Mouse (Mus musculus) limb, embryonic 12.5 days (tissue): ENCODE results near the gene Mylk4. TPM values are rescaled to one million over a fixed set of nuclear protein-coding genes. Genes with fewer than 3 reads are reported as not detected.

Experiments used
- ATAC-seq: fragments of 200-750 bp; cut with Nextera tagmentation; 2 replicates; pipeline ENCODE4 v1.8.0; 2017; ENCODE audit warnings: low read depth, moderate TSS enrichment; ENCODE audit not compliant: insufficient number of reproducible peaks, insufficient read depth, low FRiP score, low TSS enrichment
- H3K27ac ChIP-seq: fragments of 300-500 bp; sonication (generic); 2 replicates; pipeline ENCODE4 v1.5.1; 2016; ENCODE audit warnings: mild to moderate bottlenecking, moderate library complexity
- H3K27me3 ChIP-seq: fragments of 300-500 bp; sonication (generic); 2 replicates; pipeline ENCODE4 v1.6.1; 2016; ENCODE audit warnings: mild to moderate bottlenecking, moderate library complexity
- H3K36me3 ChIP-seq: fragments of 300-500 bp; sonication (generic); 2 replicates; pipeline ENCODE4 v1.6.1; 2016; ENCODE audit warnings: mild to moderate bottlenecking, moderate library complexity
- H3K4me1 ChIP-seq: fragments of 300-500 bp; sonication (generic); replicated peaks from 2 replicates; pipeline ENCODE4 v1.6.1; 2016
- H3K4me2 ChIP-seq: fragments of 300-500 bp; sonication (generic); 2 replicates; pipeline ENCODE4 v1.6.1; 2016; ENCODE audit warnings: mild to moderate bottlenecking, moderate library complexity
- H3K4me3 ChIP-seq: fragments of 300-500 bp; sonication (generic); replicated peaks from 2 replicates; pipeline ENCODE4 v1.5.1; 2016; ENCODE audit warnings: mild to moderate bottlenecking
- H3K9ac ChIP-seq: fragments of 300-500 bp; sonication (generic); replicated peaks from 2 replicates; pipeline ENCODE4 v1.6.1; 2016; ENCODE audit warnings: mild to moderate bottlenecking, moderate library complexity
- H3K9me3 ChIP-seq: fragments of 300-500 bp; sonication (generic); 2 replicates; pipeline ENCODE4 v1.6.1; 2016; ENCODE audit warnings: mild to moderate bottlenecking, moderate library complexity
- WGBS: fragments of 180-500 bp; shearing (Covaris S2); methylation state at CpG from one replicate; pipeline ENCODE4 v1.1.7; 2016; 5-methylcytosine and 5-hydroxymethylcytosine counted together
- polyA plus RNA-seq: library from polyadenylated mRNA; unstranded; fragments of >200 nt; fragmentation: Nextera tagmentation; extraction: Ambion mirVana; gene quantifications from 2 replicates; pipeline ENCODE4 v1.2.1, GENCODE M21; 2016

Mylk4 gene
- polyA plus RNA-seq, 1 experiment from 2014 or later, result 3.0 TPM

DNA sequence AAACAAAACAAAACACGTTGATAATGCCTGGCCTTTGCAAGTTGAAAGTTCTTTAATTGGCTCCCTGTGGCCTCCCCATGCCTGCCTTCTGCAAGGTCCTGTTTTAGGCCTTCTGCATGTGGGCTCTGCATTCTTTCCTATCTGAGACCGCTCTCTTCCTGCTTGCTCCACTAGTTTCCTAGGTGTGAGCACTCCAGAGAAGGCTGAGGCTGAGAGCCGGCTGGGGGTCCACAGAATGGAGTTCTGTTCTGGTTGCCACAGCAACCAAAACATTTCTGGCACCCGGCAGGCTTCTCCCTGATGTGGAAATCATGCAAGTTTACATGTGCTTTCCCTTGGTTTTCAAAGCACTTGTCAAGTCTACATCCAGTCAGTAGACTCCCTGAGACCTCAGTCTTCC lies 24.7 kb downstream of the Mylk4 start:
- H3K9me3 ChIP-seq, result no peaks in the 10 kb centered on the region
- H3K36me3 ChIP-seq, result no peaks in the 10 kb centered on the region
- peak; percentile 75; the same call in 1 of the 2 replicates for ATAC-seq
- 15% methylated on average over 4 of the region's 4 CpGs for WGBS
- peaks cover 18% of the 10 kb centered on the region; the same call in 1 of the 2 replicates for H3K4me1 ChIP-seq
- peak overlapping the region; percentile 1; the same call in 1 of the 2 replicates for H3K27ac ChIP-seq
- H3K9ac ChIP-seq, result no peak overlapping the region
- H3K4me2 ChIP-seq, result no peak overlapping the region
- H3K4me3 ChIP-seq, result no peak overlapping the region
- peaks cover 14% of the 10 kb centered on the region for H3K27me3 ChIP-seq

DNA sequence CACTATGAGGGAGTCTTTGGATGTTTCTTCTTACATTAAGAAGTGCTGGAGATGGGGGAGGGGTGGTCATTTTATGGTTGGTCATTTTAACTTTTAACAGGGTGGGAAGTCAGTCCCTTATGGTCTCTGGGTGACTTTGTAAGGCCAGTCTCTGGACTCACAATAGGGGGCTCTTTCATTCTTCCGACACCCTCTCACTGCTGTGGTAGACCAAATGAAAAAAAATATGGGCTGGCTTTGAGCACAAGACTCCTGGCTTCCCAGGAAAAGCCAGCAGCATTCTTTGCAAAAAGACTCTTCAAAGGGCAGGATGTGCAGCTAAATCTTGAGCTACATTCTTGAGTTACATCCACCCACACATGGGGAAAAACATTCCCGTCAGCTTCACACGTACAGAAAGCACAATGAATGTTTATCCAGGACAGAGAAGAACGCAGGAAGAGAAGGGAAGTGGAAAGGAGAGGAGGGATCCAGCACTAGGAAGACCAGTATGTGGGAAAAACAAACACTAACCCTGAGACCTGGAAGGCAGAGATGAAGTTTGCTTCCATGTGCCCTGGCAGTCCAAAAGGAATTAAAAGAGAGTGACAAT lies 31.6 kb downstream of the Mylk4 start:
- 25% methylated on average over 4 of the region's 4 CpGs for WGBS
- Histone ChIP-seq H3K27ac (0 out of 2 replicates have a peak overlapping the region, but pooled peaks have one; percentile 31), H3K36me3 (no peaks in the 10 kb centered on the region), H3K4me2 (no peak overlapping the region), H3K4me3 (no peak overlapping the region), H3K9me3 (no peaks in the 10 kb centered on the region), H3K27me3 (peaks cover 16% of the 10 kb centered on the region), H3K9ac (no peak overlapping the region), H3K4me1 (peaks cover 17% of the 10 kb centered on the region)
- ATAC-seq, result no peak

DNA sequence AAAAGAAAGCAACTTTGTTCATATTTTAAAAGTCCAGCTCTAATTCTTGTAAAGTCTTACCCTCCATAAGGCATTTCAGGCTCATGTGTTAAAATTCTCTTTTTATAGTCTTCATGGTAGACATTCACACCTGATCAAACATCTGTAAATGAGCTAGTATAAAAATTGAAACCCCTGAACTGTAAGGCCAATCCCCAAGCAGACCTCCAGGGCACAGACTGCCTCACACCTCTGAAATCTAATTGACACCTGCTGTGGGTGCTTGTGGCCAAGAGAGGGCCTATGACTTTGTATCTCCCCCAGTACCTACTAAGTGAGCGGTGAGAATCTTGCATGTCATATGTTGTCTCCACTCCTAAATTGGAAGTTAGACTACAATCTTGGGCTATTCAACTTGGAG lies 33.2 kb downstream of the Mylk4 start:
- Histone ChIP-seq H3K9ac (no peak overlapping the region), H3K27me3 (peaks cover 15% of the 10 kb centered on the region), H3K4me2 (no peak overlapping the region), H3K27ac (no peak overlapping the region), H3K4me3 (no peak overlapping the region), H3K4me1 (peaks cover 16% of the 10 kb centered on the region), H3K9me3 (no peaks in the 10 kb centered on the region), H3K36me3 (no peaks in the 10 kb centered on the region)
- 59% methylated on average over 1 of the region's 1 CpGs for WGBS
- ATAC-seq, result no peak

DNA sequence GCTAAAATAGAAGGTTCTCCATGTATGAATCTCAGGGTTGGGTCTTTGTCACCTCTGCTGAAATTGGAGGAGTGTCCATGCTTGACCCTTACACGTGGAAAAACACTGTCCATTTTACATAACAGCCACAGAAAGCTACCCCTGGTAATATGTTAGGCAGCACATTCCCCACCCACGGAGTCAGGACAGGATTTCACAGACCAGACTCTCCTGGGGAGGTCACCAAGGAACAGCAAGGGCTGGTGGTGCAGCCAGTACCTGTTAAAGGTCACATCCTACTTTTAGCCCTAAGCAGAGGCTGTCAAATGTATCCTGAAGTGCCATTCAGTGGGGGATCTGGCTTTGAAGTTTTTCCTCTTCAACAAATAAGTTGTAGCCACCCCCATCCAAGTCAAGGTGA lies 35.3 kb downstream of the Mylk4 start:
- ATAC-seq, result no peak
- H3K4me3 ChIP-seq, result no peak overlapping the region
- WGBS, result 53% methylated on average over 2 of the region's 2 CpGs
- H3K9ac ChIP-seq, result no peak overlapping the region
- H3K9me3 ChIP-seq, result no peaks in the 10 kb centered on the region
- H3K4me1 ChIP-seq, result peaks cover 16% of the 10 kb centered on the region
- H3K27ac ChIP-seq, result no peak overlapping the region
- H3K36me3 ChIP-seq, result no peaks in the 10 kb centered on the region
- H3K27me3 ChIP-seq, result peaks cover 11% of the 10 kb centered on the region
- H3K4me2 ChIP-seq, result no peak overlapping the region

DNA sequence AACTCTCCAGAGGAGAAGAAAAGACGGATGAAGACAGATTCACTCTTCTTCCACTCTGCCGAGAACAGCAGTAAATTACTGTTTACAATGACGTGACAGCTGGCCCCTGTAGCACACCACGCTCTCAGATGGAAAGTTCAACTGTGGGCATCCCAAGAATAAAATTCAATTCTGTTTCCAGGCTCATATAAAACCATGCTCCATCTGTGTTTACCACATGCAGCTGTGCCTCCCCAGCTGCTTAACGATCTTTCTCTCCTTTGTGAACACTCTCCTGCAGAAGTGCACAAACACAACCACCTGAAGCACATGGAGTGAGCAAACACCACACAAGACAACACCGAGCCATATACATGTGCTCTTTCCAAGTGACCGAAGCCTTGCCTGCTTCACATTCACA lies 42.6 kb downstream of the Mylk4 start:
- 0 out of 2 replicates have a peak, but pooled peaks cover 6% of the 10 kb centered on the region for H3K27me3 ChIP-seq
- H3K4me3 ChIP-seq, result no peak overlapping the region
- no peak overlapping the region for H3K9ac ChIP-seq
- ATAC-seq, result peak; percentile 47; the same call in 1 of the 2 replicates
- no peaks in the 10 kb centered on the region for H3K9me3 ChIP-seq
- H3K27ac ChIP-seq, result no peak overlapping the region
- no peak overlapping the region for H3K4me2 ChIP-seq
- H3K36me3 ChIP-seq, result no peaks in the 10 kb centered on the region
- peaks cover 18% of the 10 kb centered on the region for H3K4me1 ChIP-seq
- WGBS, result 29% methylated on average over 7 of the region's 7 CpGs

DNA sequence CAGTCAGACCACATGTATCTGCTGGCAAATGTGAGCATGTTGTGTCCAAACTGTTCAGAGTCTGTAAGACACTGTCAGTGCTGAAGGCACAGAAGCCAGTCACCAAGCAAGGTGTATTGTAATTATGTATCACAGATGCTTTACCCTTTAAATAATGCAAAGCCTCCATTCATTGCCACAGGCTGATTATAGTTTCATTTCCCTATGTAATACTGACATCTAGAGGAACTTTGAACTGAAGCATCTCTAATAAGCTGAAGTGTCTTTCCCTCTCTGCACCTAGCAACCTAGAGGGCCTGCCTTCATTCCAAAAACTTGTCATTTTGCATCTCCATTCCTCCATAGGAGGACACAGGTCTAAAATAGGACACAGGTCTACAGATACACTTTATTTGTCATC lies 52.5 kb downstream of the Mylk4 start:
- Histone ChIP-seq H3K4me1 (no peaks in the 10 kb centered on the region), H3K9me3 (no peaks in the 10 kb centered on the region), H3K27me3 (peaks cover 9% of the 10 kb centered on the region), H3K4me2 (no peak overlapping the region), H3K36me3 (no peaks in the 10 kb centered on the region), H3K27ac (no peak overlapping the region), H3K9ac (no peak overlapping the region), H3K4me3 (no peak overlapping the region)
- ATAC-seq, result no peak

DNA sequence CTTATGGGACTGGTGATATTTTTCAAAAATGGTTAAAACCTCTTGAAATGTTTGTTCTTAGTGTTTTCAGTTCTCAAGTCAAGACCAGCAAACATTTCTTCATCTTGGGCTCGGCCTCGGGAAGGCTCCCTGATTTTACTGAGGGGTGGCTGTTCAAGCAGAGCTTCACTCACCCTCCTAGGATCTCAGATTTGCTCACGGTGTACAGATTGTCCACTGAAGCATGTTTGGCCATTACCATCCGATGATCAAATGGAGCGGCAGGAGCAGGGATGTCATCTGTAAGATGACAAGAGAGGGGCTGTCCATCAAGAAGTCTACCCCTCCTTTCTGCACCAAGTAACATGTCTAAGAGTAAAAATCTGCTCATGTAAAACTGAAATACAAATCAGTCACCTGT lies 59.1 kb downstream of the Mylk4 start:
- no peak overlapping the region for H3K9ac ChIP-seq
- no peak for ATAC-seq
- no peak overlapping the region for H3K27ac ChIP-seq
- H3K27me3 ChIP-seq, result 0 out of 2 replicates have a peak, but pooled peaks cover 5% of the 10 kb centered on the region
- no peak overlapping the region for H3K4me3 ChIP-seq
- H3K4me1 ChIP-seq, result no peaks in the 10 kb centered on the region
- no peaks in the 10 kb centered on the region for H3K36me3 ChIP-seq
- no peak overlapping the region for H3K4me2 ChIP-seq
- WGBS, result 92% methylated on average over 5 of the region's 5 CpGs
- H3K9me3 ChIP-seq, result no peaks in the 10 kb centered on the region

DNA sequence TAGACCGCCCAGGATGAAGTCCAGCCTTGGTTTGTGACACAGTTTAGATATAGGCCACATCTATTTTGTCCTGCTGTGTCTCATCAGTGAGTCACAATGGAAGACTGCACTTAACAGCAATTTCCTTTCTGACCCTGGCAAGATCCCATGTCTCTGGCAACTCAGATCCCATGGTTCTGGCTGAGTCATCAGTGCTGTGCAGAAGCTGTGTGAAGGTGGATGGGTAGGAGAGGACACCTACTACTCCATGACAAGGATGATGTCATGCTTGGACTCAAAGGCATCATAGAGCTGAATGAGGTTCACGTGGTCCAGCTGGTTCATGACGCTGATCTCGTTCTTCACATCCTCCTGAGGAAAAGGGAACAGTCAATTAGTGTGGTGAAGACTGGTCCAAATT lies 62.0 kb downstream of the Mylk4 start:
- peaks cover 8% of the 10 kb centered on the region; the same call in 1 of the 2 replicates for H3K4me1 ChIP-seq
- H3K27ac ChIP-seq, result no peak overlapping the region
- no peaks in the 10 kb centered on the region for H3K9me3 ChIP-seq
- H3K27me3 ChIP-seq, result 0 out of 2 replicates have a peak, but pooled peaks cover 2% of the 10 kb centered on the region
- no peak for ATAC-seq
- H3K4me2 ChIP-seq, result no peak overlapping the region
- no peak overlapping the region for H3K9ac ChIP-seq
- H3K36me3 ChIP-seq, result no peaks in the 10 kb centered on the region
- 82% methylated on average over 4 of the region's 4 CpGs for WGBS
- H3K4me3 ChIP-seq, result no peak overlapping the region

DNA sequence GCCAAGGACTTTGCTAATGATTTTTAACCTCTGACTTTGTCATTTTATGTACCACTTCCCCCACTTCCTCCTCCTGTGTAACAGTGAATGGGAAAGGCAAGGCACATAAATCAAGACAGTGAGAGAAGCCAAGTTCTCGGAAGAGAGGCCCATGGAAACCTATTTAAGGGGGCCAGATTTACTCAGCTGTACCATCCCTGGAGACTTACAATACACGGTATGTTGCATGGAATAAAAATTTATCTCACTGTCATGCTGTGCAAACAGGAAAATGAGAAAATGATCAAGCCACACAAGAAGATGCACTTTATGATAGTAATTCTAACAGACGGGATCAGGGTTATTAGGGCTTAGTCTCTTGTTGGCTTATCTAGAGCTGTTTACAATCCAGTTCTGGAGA lies 64.5 kb downstream of the Mylk4 start:
- H3K9me3 ChIP-seq, result no peaks in the 10 kb centered on the region
- no peak overlapping the region for H3K9ac ChIP-seq
- no peaks in the 10 kb centered on the region for H3K36me3 ChIP-seq
- peaks cover 8% of the 10 kb centered on the region; the same call in 1 of the 2 replicates for H3K4me1 ChIP-seq
- H3K27ac ChIP-seq, result no peak overlapping the region
- H3K27me3 ChIP-seq, result 0 out of 2 replicates have a peak, but pooled peaks cover 2% of the 10 kb centered on the region
- no peak for ATAC-seq
- H3K4me2 ChIP-seq, result no peak overlapping the region
- WGBS, result 60% methylated on average over 3 of the region's 3 CpGs
- H3K4me3 ChIP-seq, result no peak overlapping the region

DNA sequence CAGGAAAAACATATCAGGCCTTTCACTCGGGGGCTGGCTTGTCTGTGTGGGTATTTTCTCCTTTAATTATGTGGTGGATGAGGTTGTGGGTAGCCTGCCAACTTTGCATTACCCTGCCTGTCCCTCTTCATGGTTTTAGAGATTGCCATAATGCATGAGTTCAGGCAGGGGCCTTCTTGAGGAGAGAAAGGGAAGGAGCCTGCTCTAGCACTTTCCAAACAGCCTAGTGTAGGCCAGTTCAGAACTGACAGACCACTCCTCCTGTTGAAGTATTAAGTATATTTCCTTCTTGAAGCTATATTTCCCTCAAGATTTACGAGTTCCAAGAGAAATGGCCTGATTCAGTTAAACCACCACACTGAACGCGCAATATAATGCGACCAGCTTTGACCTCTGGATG lies 66.0 kb downstream of the Mylk4 start:
- 74% methylated on average over 5 of the region's 5 CpGs for WGBS
- H3K27ac ChIP-seq, result no peak overlapping the region
- H3K27me3 ChIP-seq, result 0 out of 2 replicates have a peak, but pooled peaks cover 2% of the 10 kb centered on the region
- no peak overlapping the region for H3K4me3 ChIP-seq
- no peaks in the 10 kb centered on the region for H3K36me3 ChIP-seq
- ATAC-seq, result no peak
- no peak overlapping the region for H3K4me2 ChIP-seq
- peaks cover 8% of the 10 kb centered on the region; the same call in 1 of the 2 replicates for H3K4me1 ChIP-seq
- H3K9ac ChIP-seq, result no peak overlapping the region
- no peaks in the 10 kb centered on the region for H3K9me3 ChIP-seq

DNA sequence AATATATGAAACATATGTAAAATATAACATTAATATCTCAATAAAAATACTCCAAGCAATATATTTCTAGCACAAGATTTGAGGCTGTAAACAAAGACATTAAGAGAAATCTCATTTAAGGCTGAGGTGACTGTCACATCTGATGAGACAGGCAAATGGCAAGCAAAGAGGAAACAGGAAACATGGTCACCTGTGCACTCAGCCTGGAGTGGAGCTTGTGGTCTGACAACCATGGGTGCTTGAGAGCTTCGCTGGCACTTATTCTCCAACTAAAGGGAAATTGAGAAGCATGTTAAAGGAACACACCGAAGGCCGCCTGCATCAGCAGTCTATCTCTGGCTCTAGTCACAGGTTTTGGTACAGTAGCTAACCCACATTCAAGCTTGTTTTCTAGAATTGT lies 71.2 kb downstream of the Mylk4 start:
- Histone ChIP-seq H3K4me3 (no peak overlapping the region), H3K9me3 (no peaks in the 10 kb centered on the region), H3K27me3 (no peaks in the 10 kb centered on the region; the same call in 1 of the 2 replicates), H3K27ac (no peak overlapping the region), H3K4me2 (no peak overlapping the region), H3K36me3 (no peaks in the 10 kb centered on the region), H3K9ac (no peak overlapping the region), H3K4me1 (peaks cover 3% of the 10 kb centered on the region; the same call in 1 of the 2 replicates)
- 83% methylated on average over 3 of the region's 3 CpGs for WGBS
- no peak for ATAC-seq

DNA sequence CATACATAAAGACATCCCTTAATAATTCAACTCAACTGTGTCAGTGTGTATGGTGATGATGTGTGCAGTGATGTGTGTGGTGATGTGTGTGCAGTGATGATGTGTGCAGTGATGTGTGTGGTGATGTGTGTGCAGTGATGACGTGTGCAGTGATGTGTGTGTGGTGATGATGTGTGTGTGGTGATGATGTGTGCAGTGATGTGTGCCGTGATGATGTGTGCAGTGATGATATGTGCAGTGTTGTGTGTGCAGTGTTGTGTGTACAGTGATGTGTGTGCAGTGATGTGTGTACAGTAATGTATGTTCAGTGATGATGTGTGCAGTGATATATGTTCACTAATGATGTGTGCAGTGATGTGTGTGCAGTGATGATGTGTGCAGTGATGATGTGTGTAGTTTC lies 75.9 kb downstream of the Mylk4 start:
- peaks cover 28% of the 10 kb centered on the region for H3K4me1 ChIP-seq
- H3K27me3 ChIP-seq, result peaks cover 2% of the 10 kb centered on the region; the same call in 1 of the 2 replicates
- no peaks in the 10 kb centered on the region for H3K9me3 ChIP-seq
- H3K36me3 ChIP-seq, result no peaks in the 10 kb centered on the region
- H3K27ac ChIP-seq, result no peak overlapping the region
- ATAC-seq, result no peak
- H3K4me3 ChIP-seq, result no peak overlapping the region
- no peak overlapping the region for H3K4me2 ChIP-seq
- 86% methylated on average over 2 of the region's 2 CpGs for WGBS
- H3K9ac ChIP-seq, result no peak overlapping the region
